Mouse (Mus musculus) mature B cell (primary cell): ENCODE data around the gene Pdlim7.

ENCODE experiments used
- in situ Hi-C: fragments of 300-500 bp; cut with MboI; formaldehyde crosslinking; loops from 2 replicates; pipeline ENCODE4 v1.14.3; 2019

Gene Pdlim7

GRCm38 (mm10) chr13:55513111-55513748 lies at the start of gene Pdlim7:
Gene Pdlim7, minus strand, starts transcription at chr13:55513676.
- in situ Hi-C loops: no loop called here

DNA sequence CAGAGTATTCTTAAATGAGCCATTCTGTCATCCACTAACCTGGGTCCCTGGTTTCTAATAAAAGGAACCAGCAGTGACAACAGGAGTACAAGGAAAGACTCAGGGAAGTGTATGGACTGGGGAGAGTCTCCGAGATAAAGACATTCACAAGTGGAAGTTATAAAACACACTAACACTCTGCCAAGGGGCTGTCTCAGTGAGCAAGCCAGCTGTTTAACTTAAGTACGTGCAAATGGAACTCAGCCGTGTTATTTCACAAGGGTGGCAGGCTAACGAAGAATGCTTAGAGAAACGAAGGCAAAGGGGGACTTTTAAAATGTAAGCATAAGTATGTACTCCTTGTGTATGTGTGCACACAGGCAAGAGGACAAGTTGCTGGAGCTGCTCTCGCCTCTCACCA lies 44.0 kb upstream of the Pdlim7 start:
- in situ Hi-C loops: no loop called here

DNA sequence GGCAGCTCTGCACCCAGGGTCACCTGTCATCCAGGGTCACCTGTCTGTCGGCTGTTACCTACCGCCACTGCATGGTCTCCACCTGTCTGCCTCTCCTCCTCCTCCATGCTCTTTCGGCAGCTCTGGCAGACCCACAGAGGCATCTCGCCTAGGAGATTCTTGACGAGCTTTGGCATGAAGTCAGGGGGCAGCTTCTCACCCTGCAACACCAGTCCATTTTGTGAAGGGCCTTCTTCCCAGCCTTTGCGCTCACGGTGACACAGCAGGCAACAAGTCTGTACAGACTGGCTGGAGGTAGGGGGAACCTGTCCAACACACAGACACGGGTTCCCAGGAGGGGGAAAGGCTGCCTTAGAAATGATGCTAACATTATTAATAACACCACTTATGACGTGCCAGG lies 42.4 kb upstream of the Pdlim7 start:
- in situ Hi-C loops: no loop called here

- in situ Hi-C loops: no loop called here
Measured at GRCm38 (mm10) chr13:55549061-55549460, 35.6 kb upstream of the Pdlim7 start.

- in situ Hi-C loops: no loop called here
Measured at GRCm38 (mm10) chr13:55548426-55548825, 35.0 kb upstream of the Pdlim7 start.

DNA sequence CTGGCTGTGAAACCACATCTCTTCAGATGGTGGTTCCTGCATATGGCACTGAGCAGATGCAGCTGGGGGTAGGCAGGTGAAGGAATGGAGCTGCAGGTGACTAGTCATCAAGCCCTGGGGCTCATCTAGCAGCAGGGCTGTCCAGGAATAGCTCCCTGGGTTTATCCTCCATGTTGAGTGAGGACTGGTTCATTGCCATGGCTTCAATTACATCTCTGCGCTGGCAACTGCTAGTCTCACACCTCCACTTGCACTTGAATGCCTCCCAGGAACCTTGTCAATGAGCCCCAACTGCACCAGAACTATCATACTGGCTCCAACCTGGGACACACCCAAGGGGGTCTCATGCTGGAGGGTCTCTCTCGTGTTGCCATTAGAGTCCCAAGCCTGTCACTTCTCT lies 34.4 kb upstream of the Pdlim7 start:
- in situ Hi-C loops: no loop called here

DNA sequence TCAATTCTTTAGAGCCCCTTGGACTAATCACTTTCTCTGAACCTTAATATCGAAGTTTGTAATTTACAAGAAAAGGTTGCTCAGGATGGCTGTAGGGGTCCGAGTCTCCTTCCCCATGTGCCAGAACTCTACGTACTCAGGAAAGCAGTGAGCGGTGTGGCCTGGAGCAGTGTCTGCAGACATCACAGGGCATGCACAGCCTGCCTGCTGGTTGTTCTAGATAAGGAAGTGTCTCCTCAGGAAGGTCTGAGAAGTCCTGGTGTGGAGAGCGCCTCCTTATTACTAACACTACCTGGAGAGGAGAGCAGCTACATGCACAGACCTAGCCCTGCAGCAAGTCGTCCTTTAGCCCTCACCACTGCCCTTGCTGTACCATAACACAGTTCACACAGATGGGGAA lies 31.3 kb upstream of the Pdlim7 start:
- in situ Hi-C loops: no loop called here

DNA sequence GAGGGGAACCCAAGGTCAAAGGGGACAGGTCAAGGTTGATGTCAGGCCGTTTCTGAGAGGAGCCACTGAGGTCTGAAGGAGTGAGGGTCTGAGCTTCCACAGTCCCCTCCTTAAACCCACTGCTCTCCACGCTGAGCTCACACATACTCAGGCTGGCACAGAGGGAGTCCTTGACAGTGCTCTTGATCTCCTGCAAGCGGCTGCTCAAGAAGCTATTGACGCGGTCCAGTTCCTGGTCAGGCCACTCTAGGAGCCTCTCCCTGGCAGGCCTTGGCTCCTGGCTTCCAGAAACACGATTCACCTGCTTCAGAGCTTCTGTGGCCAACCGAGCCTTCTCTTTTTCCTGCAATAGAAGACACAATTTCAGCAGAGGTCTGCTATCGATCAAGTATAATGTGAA lies 30.0 kb upstream of the Pdlim7 start:
- in situ Hi-C loops: no loop called here

- in situ Hi-C loops: no loop called here
Measured at GRCm38 (mm10) chr13:55542891-55543290, 29.4 kb upstream of the Pdlim7 start.

GRCm38 (mm10) chr13:55540933-55541332 lies 27.5 kb upstream of the Pdlim7 start:
- in situ Hi-C loops: no loop called here

- in situ Hi-C loops: no loop called here
Measured at GRCm38 (mm10) chr13:55536194-55537175, 23.0 kb upstream of the Pdlim7 start, which contains the start of gene Ddx41. Gene Ddx41, minus strand, starts transcription at chr13:55536658.

- in situ Hi-C loops: no loop called here
Measured at GRCm38 (mm10) chr13:55535796-55536193, 22.3 kb upstream of the Pdlim7 start.

DNA sequence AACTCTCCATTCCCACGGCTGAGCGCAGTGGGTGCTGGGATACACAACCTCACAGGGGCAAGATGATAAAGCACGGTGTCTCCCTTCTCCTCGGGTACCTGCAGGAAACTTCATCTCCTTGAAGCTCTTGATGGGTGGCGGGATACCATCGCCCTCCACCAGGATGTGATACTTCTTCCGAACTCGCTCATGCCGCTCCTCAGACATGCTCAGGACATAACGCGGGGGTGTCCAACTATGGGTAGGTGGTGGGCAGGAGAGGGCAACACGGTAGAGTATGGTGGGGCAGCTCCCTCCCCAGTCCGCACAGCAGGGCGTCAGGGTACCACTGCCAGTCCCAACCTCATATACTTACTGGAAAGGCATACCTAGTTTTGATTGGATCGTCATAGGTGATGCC lies 21.7 kb upstream of the Pdlim7 start:
- in situ Hi-C loops: no loop called here

GRCm38 (mm10) chr13:55529198-55529915 lies 15.9 kb upstream of the Pdlim7 start, which contains the start of gene Dok3:
Gene Dok3, minus strand, starts transcription at chr13:55529296.
- in situ Hi-C loops: no loop called here

GRCm38 (mm10) chr13:55527834-55528772 lies 14.6 kb upstream of the Pdlim7 start:
- in situ Hi-C loops: no loop called here

- in situ Hi-C loops: no loop called here
Measured at GRCm38 (mm10) chr13:55527212-55527611, 13.7 kb upstream of the Pdlim7 start.

DNA sequence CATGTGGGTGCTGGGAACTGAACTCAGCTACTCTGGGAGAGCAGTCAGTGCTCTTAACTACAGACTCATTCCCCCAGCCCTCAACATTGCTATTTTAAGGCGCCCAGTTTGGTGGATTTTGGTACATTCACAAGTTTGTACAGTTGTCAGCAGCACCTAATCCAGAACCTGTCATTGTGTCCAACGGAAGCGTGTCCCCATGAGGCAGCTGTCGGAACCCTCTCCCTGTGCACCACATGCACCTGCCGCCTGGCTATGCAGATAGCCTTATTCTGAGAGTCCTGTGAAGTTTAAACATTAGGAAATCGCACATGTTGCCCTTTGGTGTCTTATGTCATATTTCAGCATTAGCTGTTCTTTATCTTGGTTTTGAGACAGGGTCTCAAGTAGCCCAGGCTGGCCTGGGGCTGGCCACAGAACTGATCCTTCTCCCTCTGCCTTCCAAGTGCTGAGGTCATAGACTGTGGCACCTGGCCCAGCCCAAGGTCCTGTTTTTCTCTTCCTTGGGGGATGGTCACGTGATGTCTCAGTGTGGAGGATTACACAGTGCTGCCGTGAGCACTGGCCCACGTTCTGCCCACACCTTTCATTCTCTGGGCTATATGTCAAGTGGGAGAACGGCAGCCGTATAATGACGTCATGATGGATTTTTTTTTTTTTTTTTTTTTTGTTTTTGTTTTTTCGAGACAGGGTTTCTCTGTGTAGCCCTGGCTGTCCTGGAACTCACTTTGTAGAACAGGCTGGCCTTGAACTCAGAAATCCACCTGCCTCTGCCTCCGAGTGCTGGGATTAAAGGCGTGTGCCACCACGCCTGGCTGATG lies 12.5 kb upstream of the Pdlim7 start:
- in situ Hi-C loops: no loop called here

GRCm38 (mm10) chr13:55523951-55524600 lies 10.6 kb upstream of the Pdlim7 start:
- in situ Hi-C loops: loop anchor here (5.0 kb wide), 1 partner anchor 117 kb away; no protein-coding TSS in a partner anchor

DNA sequence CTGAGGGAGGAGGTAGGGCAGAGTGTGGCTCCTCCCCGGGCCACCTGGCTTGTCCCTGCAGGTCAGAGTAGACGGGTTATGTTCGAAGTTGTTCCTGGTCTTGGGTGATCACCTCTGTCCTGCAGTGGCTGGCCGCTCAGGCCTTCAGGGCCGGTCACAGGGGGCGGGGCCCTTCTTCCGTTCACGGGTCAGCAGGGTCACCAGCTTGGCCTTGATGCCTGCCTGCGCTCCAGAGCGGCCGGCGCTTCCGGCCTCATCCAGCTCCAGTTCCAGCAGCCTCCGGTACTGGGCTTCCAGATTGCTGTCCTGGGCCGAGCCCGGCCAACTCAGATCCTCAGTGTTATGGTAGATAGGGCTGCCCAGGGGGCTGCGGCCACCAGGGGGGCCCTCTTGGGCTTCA lies 9.8 kb upstream of the Pdlim7 start:
- in situ Hi-C loops: loop anchor here (5.0 kb wide), 1 partner anchor 116 kb away; no protein-coding TSS in a partner anchor
